23 mouse cellular contexts compared by ENCODE assay signal in genomic region chr1:58339901-58340300, GRCm38 (mm10). TPM values are rescaled to one million over a fixed set of nuclear protein-coding genes. Genes with fewer than 3 reads are reported as not detected.
DNase-seq lines count a peak whose midpoint lies in the region; ATAC-seq lines count a peak whose summit lies in the region.
"Had no signal": no experiment of that assay in that cellular context is flagged by ENCODE, and none has a peak within 500 bp of the region (broad histone marks: within the 10 kb centered on the region; RNA-seq: fewer than 3 reads in every experiment).

No protein-coding gene starts in this region.

- H3K4me3 ChIP-seq in hindbrain, embryonic 16.5 days (ENCODE audit: low read length), result no peak overlapping the region
- H3K4me3 ChIP-seq in hindbrain, embryonic 14.5 days (replicated peaks; ENCODE audit: low read length), result no peak overlapping the region
- H3K4me3 ChIP-seq in midbrain, embryonic 11.5 days (ENCODE audit: low read depth, low read length), result no peak overlapping the region
- H3K4me3 ChIP-seq in midbrain, embryonic 14.5 days (replicated peaks; ENCODE audit: low read depth, low read length), result no peak overlapping the region
- no peak overlapping the region for H3K4me3 ChIP-seq in kidney, embryonic 14.5 days (ENCODE audit: low read length)
- H3K4me3 ChIP-seq: embryonic facial prominence, embryonic 10.5 days; forebrain, embryonic 13.5 days; gastrocnemius, adult 2 months; hindbrain, embryonic 12.5 days had no signal

- DNase-seq in cerebellum, postnatal 10 days, result peak; percentile 50 to 78
- DNase-seq in cerebellum, adult 11 months, result no peak
- DNase-seq in hindbrain, embryonic 14.5 days (ENCODE audit: low spot score), result no peak
- DNase-seq in midbrain, embryonic 11.5 days (ENCODE audit: low spot score, missing footprints), result peak; percentile 19
- DNase-seq in midbrain, embryonic 14.5 days, result no peak
- DNase-seq: adrenal gland, adult 8-10 months; cerebellum, adult 2 months; cerebellum, postnatal 36 days; forebrain, postnatal 0 days; gastrocnemius, adult 2 months; gastrocnemius, postnatal 25 days; heart, postnatal 10 days; kidney, adult 2 months had no signal

- no peaks in the 10 kb centered on the region for H3K36me3 ChIP-seq in hindbrain, embryonic 16.5 days (ENCODE audit: control insufficient read depth, insufficient read depth, low read length)
- H3K36me3 ChIP-seq in hindbrain, embryonic 14.5 days (replicated peaks; ENCODE audit: control insufficient read depth, insufficient read depth), result no peaks in the 10 kb centered on the region
- H3K36me3 ChIP-seq in midbrain, embryonic 11.5 days (ENCODE audit: control insufficient read depth, insufficient read depth, low read length), result no peaks in the 10 kb centered on the region
- H3K36me3 ChIP-seq in midbrain, embryonic 14.5 days (ENCODE audit: control insufficient read depth, insufficient read depth, low read length), result no peaks in the 10 kb centered on the region
- H3K36me3 ChIP-seq in kidney, embryonic 14.5 days (ENCODE audit: control insufficient read depth, insufficient read depth, low read length), result no peaks in the 10 kb centered on the region
- H3K36me3 ChIP-seq: embryonic facial prominence, embryonic 10.5 days; hindbrain, embryonic 12.5 days had no signal

- no peak overlapping the region for H3K4me2 ChIP-seq in hindbrain, embryonic 16.5 days (ENCODE audit: low read length)
- H3K4me2 ChIP-seq in hindbrain, embryonic 14.5 days (replicated peaks), result no peak overlapping the region
- H3K4me2 ChIP-seq in midbrain, embryonic 11.5 days, result no peak overlapping the region
- H3K4me2 ChIP-seq in midbrain, embryonic 14.5 days (ENCODE audit: low read length), result no peak overlapping the region
- no peak overlapping the region for H3K4me2 ChIP-seq in kidney, embryonic 14.5 days (replicated peaks; ENCODE audit: low read depth, low read length)
- H3K4me2 ChIP-seq: forebrain, embryonic 13.5 days; hindbrain, embryonic 12.5 days had no signal

- no peak overlapping the region for H3K27ac ChIP-seq in hindbrain, embryonic 16.5 days (ENCODE audit: low read depth, low read length)
- no peak overlapping the region for H3K27ac ChIP-seq in hindbrain, embryonic 14.5 days
- H3K27ac ChIP-seq in midbrain, embryonic 11.5 days (ENCODE audit: low read depth, low read length), result no peak overlapping the region
- no peak overlapping the region for H3K27ac ChIP-seq in midbrain, embryonic 14.5 days (replicated peaks; ENCODE audit: low read depth, low read length)
- no peak overlapping the region for H3K27ac ChIP-seq in kidney, embryonic 14.5 days (ENCODE audit: low read depth, low read length)
- H3K27ac ChIP-seq: embryonic facial prominence, embryonic 10.5 days; forebrain, embryonic 13.5 days; gastrocnemius, adult 2 months; hindbrain, embryonic 12.5 days had no signal

- no peaks in the 10 kb centered on the region for H3K4me1 ChIP-seq in hindbrain, embryonic 16.5 days (ENCODE audit: control insufficient read depth, insufficient read depth, low read depth, low read length)
- no peaks in the 10 kb centered on the region for H3K4me1 ChIP-seq in hindbrain, embryonic 14.5 days (replicated peaks; ENCODE audit: control insufficient read depth, insufficient read depth, low read length)
- H3K4me1 ChIP-seq in midbrain, embryonic 11.5 days (ENCODE audit: control insufficient read depth, insufficient read depth, low read length), result no peaks in the 10 kb centered on the region
- no peaks in the 10 kb centered on the region for H3K4me1 ChIP-seq in midbrain, embryonic 14.5 days (ENCODE audit: control insufficient read depth, insufficient read depth, low read length)
- peaks cover 5% of the 10 kb centered on the region; the same call in 1 of the 2 replicates for H3K4me1 ChIP-seq in kidney, embryonic 14.5 days (ENCODE audit: control insufficient read depth, insufficient read depth, low read length)
- H3K4me1 ChIP-seq: forebrain, embryonic 13.5 days had no signal

- ATAC-seq in hindbrain, embryonic 16.5 days, result 0 out of 2 replicates have a peak, but pooled peaks have one; percentile 30
- ATAC-seq in hindbrain, embryonic 14.5 days (ENCODE audit: low FRiP score), result no peak
- ATAC-seq in midbrain, embryonic 11.5 days (ENCODE audit: low FRiP score), result no peak
- no peak for ATAC-seq in midbrain, embryonic 14.5 days (ENCODE audit: low FRiP score, low TSS enrichment)
- peak; percentile 35 to 72; a peak in 2 of 4 replicates for ATAC-seq in hematopoietic stem cell, adult 5-6 weeks (replicated peaks in 1 of 2; ENCODE audit: insufficient read depth in 1 of 2, low FRiP score in 2 of 2, low TSS enrichment in 1 of 2, low read depth in 1 of 2, poor library complexity in 2 of 2, severe bottlenecking in 2 of 2)
- no peak for ATAC-seq in kidney, embryonic 14.5 days (ENCODE audit: low FRiP score, low TSS enrichment)
- ATAC-seq: activated CD4-positive, CD25-positive, alpha-beta regulatory T cell, adult 4 months; forebrain, embryonic 13.5 days; forebrain, postnatal 0 days; intestine, embryonic 16.5 days; Patski had no signal

- H3K9ac ChIP-seq in hindbrain, embryonic 16.5 days (ENCODE audit: low read depth, low read length), result no peak overlapping the region
- no peak overlapping the region for H3K9ac ChIP-seq in hindbrain, embryonic 14.5 days
- H3K9ac ChIP-seq in midbrain, embryonic 11.5 days (ENCODE audit: low read length), result no peak overlapping the region
- H3K9ac ChIP-seq in midbrain, embryonic 14.5 days (replicated peaks; ENCODE audit: low read length), result no peak overlapping the region
- no peak overlapping the region for H3K9ac ChIP-seq in kidney, embryonic 14.5 days (ENCODE audit: low read depth, low read length)
- H3K9ac ChIP-seq: forebrain, embryonic 13.5 days; forebrain, postnatal 0 days; hindbrain, embryonic 12.5 days had no signal

- no peaks in the 10 kb centered on the region for H3K27me3 ChIP-seq in hindbrain, embryonic 16.5 days (replicated peaks; ENCODE audit: control insufficient read depth, insufficient read depth, low read length)
- no peaks in the 10 kb centered on the region for H3K27me3 ChIP-seq in hindbrain, embryonic 14.5 days (ENCODE audit: control insufficient read depth, insufficient read depth, low read length)
- no peaks in the 10 kb centered on the region for H3K27me3 ChIP-seq in midbrain, embryonic 11.5 days (ENCODE audit: control insufficient read depth, insufficient read depth, low read length)
- H3K27me3 ChIP-seq in midbrain, embryonic 14.5 days (ENCODE audit: control insufficient read depth, insufficient read depth, low read length), result no peaks in the 10 kb centered on the region
- H3K27me3 ChIP-seq in kidney, embryonic 14.5 days (ENCODE audit: control insufficient read depth, insufficient read depth, low read length), result no peaks in the 10 kb centered on the region
- H3K27me3 ChIP-seq: CH12.LX; forebrain, embryonic 13.5 days; hindbrain, embryonic 12.5 days; Patski had no signal

- H3K9me3 ChIP-seq in hindbrain, embryonic 16.5 days (ENCODE audit: control insufficient read depth, low read length), result no peaks in the 10 kb centered on the region
- H3K9me3 ChIP-seq in hindbrain, embryonic 14.5 days (ENCODE audit: control insufficient read depth, low read length), result no peaks in the 10 kb centered on the region
- no peaks in the 10 kb centered on the region for H3K9me3 ChIP-seq in midbrain, embryonic 11.5 days (ENCODE audit: control insufficient read depth, low read length)
- H3K9me3 ChIP-seq in midbrain, embryonic 14.5 days (ENCODE audit: control insufficient read depth, low read length), result no peaks in the 10 kb centered on the region
- no peaks in the 10 kb centered on the region for H3K9me3 ChIP-seq in kidney, embryonic 14.5 days (ENCODE audit: control insufficient read depth, low read length)
- H3K9me3 ChIP-seq: embryonic facial prominence, embryonic 10.5 days; forebrain, embryonic 13.5 days; hindbrain, embryonic 12.5 days had no signal

- 46% methylated on average over 1 of the region's 1 CpGs for WGBS in hindbrain, embryonic 16.5 days
- WGBS in hindbrain, embryonic 14.5 days, result 70% methylated on average over 1 of the region's 1 CpGs
- whole genome bisulfite sequencing in midbrain, embryonic 11.5 days, result 71% methylated on average over 1 of the region's 1 CpGs
- WGBS in midbrain, embryonic 14.5 days, result 91% methylated on average over 1 of the region's 1 CpGs
- WGBS in kidney, embryonic 14.5 days, result 84% methylated on average over 1 of the region's 1 CpGs

RNA-seq across cellular contexts. Expression of gene Bzw1, which starts 52.8 kb away (rescaled TPM):
- polyA plus RNA-seq in hindbrain, embryonic 16.5 days (2015; fragmentation: Nextera tagmentation; extraction: Ambion mirVana), result 322 TPM in 2 replicates
- polyA plus RNA-seq in hindbrain, embryonic 14.5 days (2014; fragmentation: Nextera tagmentation; extraction: Ambion mirVana), result 372 and 407 TPM in 2 replicates
- 587 and 613 TPM in 2 replicates for polyA plus RNA-seq in midbrain, embryonic 11.5 days (2014; fragmentation: Nextera tagmentation; extraction: Ambion mirVana)
- polyA plus RNA-seq in midbrain, embryonic 14.5 days (2014; fragmentation: Nextera tagmentation; extraction: Ambion mirVana), result 340 and 468 TPM in 2 replicates
- 186 and 230 TPM in 2 replicates for total RNA-seq in hematopoietic stem cell, adult 5-6 weeks (2017)
- 297 and 476 TPM in 2 replicates for polyA plus RNA-seq in kidney, embryonic 14.5 days (2014; fragmentation: Nextera tagmentation; extraction: Ambion mirVana)

Comparison
In these comparisons a context has a peak if more than half of its experiments do, and no peak if none do; other contexts are left out.
1. DNase-seq: peak in cerebellum, postnatal 10 days (2 of 2) and midbrain, embryonic 11.5 days (single experiment); none in cerebellum, adult 11 months (single experiment), hindbrain, embryonic 14.5 days (single experiment) and midbrain, embryonic 14.5 days (single experiment).
2. ATAC-seq: peak in hindbrain, embryonic 16.5 days (single experiment) and hematopoietic stem cell, adult 5-6 weeks (2 of 2); none in hindbrain, embryonic 14.5 days (single experiment), midbrain, embryonic 11.5 days (single experiment), midbrain, embryonic 14.5 days (single experiment) and kidney, embryonic 14.5 days (single experiment).